Mouse (Mus musculus) olfactory bulb, adult 2 months (tissue): ENCODE measurements around the gene Zfp511. TPM values are rescaled to one million over a fixed set of nuclear protein-coding genes. Genes with fewer than 3 reads are reported as not detected.
A peak's percentile ranks its signal among the peaks of the same experiment; 100 is the strongest.

Source experiments
- H3K27ac ChIP-seq: fragments of 200-500 bp; 2 replicates; pipeline ENCODE4 v1.5.1; 2012; ENCODE audit warnings: low read depth, low read length; ENCODE audit not compliant: insufficient read depth
- H3K4me1 ChIP-seq: fragments of 200-500 bp; 2 replicates; pipeline ENCODE4 v1.6.1; 2012; ENCODE audit warnings: low read length; ENCODE audit not compliant: control insufficient read depth, insufficient read depth
- H3K4me3 ChIP-seq: fragments of 200-500 bp; 2 replicates; pipeline ENCODE4 v1.5.1; 2012; ENCODE audit warnings: mild to moderate bottlenecking, low read depth, low read length, moderate library complexity; ENCODE audit not compliant: insufficient read depth
- CTCF ChIP-seq: fragments of 200-500 bp; IDR thresholded peaks from 2 replicates; pipeline ENCODE4 v1.5.1; 2012; ENCODE audit warnings: low read depth, mild to moderate bottlenecking, low read length, moderate library complexity; ENCODE audit not compliant: insufficient read depth
- POLR2A ChIP-seq: fragments of 200-500 bp; IDR thresholded peaks from 2 replicates; pipeline ENCODE4 v1.6.1; 2012; ENCODE audit warnings: mild to moderate bottlenecking, low read depth, low read length, moderate library complexity; ENCODE audit not compliant: insufficient read depth
- WGBS: fragments of 180-500 bp; shearing (Covaris S2); methylation state at CpG from one replicate; pipeline ENCODE4 v1.1.7; 2018; 5-methylcytosine and 5-hydroxymethylcytosine counted together
- polyA plus RNA-seq: library from polyadenylated mRNA; stranded (reverse); fragments of >200 nt; gene quantifications from 2 replicates; pipeline ENCODE4 v1.2.4, GENCODE M21; 2012; ENCODE audit warnings: low replicate concordance; ENCODE audit not compliant: missing spikeins, insufficient read depth, insufficient read length

The Zfp511 gene
- polyA plus RNA-seq, 1 experiment, result not detected

- Histone ChIP-seq H3K4me1 (peaks cover 3% of the 10 kb centered on the region; the same call in 1 of the 2 replicates), H3K27ac (no peak overlapping the region), H3K4me3 (no peak overlapping the region)
- WGBS, result 66% methylated on average over 3 of the region's 3 CpGs
- TF ChIP-seq CTCF (no peak), POLR2A (no peak)
Observed at GRCm38 (mm10) chr7:140042728-140043127, 6.5 kb downstream of the Zfp511 start.

- 87% methylated on average over 4 of the region's 4 CpGs for WGBS
- H3K27ac ChIP-seq, result no peak overlapping the region
- TF ChIP-seq POLR2A (no peak), CTCF (no peak)
Observed at GRCm38 (mm10) chr7:140045546-140045945, 9.4 kb downstream of the Zfp511 start.

GRCm38 (mm10) chr7:140047811-140048311, 11.7 kb downstream of the Zfp511 start:
- peak overlapping the region; percentile 23 for H3K4me3 ChIP-seq
- under 1% methylated on average over 33 of the region's 33 CpGs for WGBS
- H3K4me1 ChIP-seq, result peaks cover 21% of the 10 kb centered on the region
- H3K27ac ChIP-seq, result no peak overlapping the region
- no peak for TF ChIP-seq POLR2A
- no peak for TF ChIP-seq CTCF

More at GRCm38 (mm10) chr7:140045546-140045945, 9.4 kb downstream of the Zfp511 start:
- no peak overlapping the region for H3K4me3 ChIP-seq
- H3K4me1 ChIP-seq, result peaks cover 21% of the 10 kb centered on the region

- WGBS, result 2% methylated on average over 56 of the region's 56 CpGs
- no peak within 1 kb of the TSS for H3K27ac ChIP-seq
- peaks cover 21% of the 10 kb centered on the region for H3K4me1 ChIP-seq
- H3K4me3 ChIP-seq, result peak within 1 kb of the TSS; percentile 29
- no peak for TF ChIP-seq CTCF
- no peak for TF ChIP-seq POLR2A
Observed at GRCm38 (mm10) chr7:140048361-140049114, 12.3 kb downstream of the Zfp511 start, which contains the start of gene Msx3. Gene Msx3, minus strand, starts transcription at chr7:140049089.

- WGBS, result 1% methylated on average over 34 of the region's 34 CpGs
- peaks cover 21% of the 10 kb centered on the region for H3K4me1 ChIP-seq
Observed at GRCm38 (mm10) chr7:140049115-140049689, 13.0 kb downstream of the Zfp511 start.

GRCm38 (mm10) chr7:140054124-140054523, 17.9 kb downstream of the Zfp511 start:
- TF ChIP-seq POLR2A (no peak), CTCF (no peak)
- Histone ChIP-seq H3K4me1 (peaks cover 19% of the 10 kb centered on the region), H3K27ac (0 out of 2 replicates have a peak overlapping the region, but pooled peaks have one; percentile 10), H3K4me3 (no peak overlapping the region)
- WGBS, result 58% methylated on average over 4 of the region's 4 CpGs

More at GRCm38 (mm10) chr7:140049115-140049689, 13.0 kb downstream of the Zfp511 start:
- TF ChIP-seq POLR2A (no peak), CTCF (no peak)
- peak overlapping the region; percentile 29 for H3K4me3 ChIP-seq
- H3K27ac ChIP-seq, result no peak overlapping the region

- WGBS, result 5% methylated on average over 53 of the region's 53 CpGs
- peak overlapping the region; percentile 53 for H3K4me3 ChIP-seq
- H3K4me1 ChIP-seq, result peaks cover 26% of the 10 kb centered on the region
- TF ChIP-seq POLR2A (no peak), CTCF (no peak)
- no peak overlapping the region for H3K27ac ChIP-seq
Observed at GRCm38 (mm10) chr7:140057413-140058407, 21.5 kb downstream of the Zfp511 start.

GRCm38 (mm10) chr7:140058528-140058927, 22.3 kb downstream of the Zfp511 start:
- 40% methylated on average over 7 of the region's 7 CpGs for WGBS
- H3K27ac ChIP-seq, result no peak overlapping the region
- TF ChIP-seq POLR2A (no peak), CTCF (no peak)
- peak overlapping the region; percentile 53 for H3K4me3 ChIP-seq
- peaks cover 26% of the 10 kb centered on the region for H3K4me1 ChIP-seq
